Mouse (Mus musculus): ENCODE results near the gene Vat1.
"Not testable (repeated sequence)": the region's sequence is repeated elsewhere in the genome, so short reads cannot be mapped to it uniquely, and the experiment has no call there.

Gene Vat1

DNA sequence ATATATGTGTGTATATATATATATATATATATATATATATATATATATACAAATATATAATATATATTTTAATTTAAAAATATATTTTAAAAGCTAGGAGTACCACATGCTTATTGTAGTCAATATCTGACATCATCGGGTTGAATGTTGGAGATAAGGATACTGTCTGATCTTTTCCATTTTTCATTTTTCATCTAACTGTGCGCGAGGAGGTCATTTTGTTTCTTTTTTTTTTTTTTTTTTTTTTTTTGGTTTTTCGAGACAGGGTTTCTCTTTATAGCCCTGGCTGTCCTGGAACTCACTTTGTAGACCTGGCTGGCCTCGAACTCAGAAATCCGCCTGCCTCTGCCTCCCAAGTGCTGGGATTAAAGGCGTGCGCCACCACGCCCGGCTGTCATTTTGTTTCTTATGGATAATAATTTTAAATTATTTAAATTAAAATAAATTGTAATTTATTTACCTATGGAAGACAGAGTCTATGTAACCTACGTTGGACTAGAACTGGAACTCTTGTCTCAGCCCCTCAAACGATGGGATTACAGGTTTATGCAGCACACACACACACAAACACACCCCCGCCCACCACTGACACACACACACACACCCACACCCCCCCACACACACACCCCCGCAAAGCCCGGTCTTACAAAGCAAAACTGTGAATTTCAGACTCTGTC lies 24.4 kb downstream of the Vat1 start:
- not testable (repeated sequence) for DNase-seq (ENCODE audit: extremely low spot score)

GRCm38 (mm10) chr11:101438006-101438405 lies 28.0 kb downstream of the Vat1 start:
- not testable (repeated sequence) for DNase-seq (ENCODE audit: extremely low spot score)

DNA sequence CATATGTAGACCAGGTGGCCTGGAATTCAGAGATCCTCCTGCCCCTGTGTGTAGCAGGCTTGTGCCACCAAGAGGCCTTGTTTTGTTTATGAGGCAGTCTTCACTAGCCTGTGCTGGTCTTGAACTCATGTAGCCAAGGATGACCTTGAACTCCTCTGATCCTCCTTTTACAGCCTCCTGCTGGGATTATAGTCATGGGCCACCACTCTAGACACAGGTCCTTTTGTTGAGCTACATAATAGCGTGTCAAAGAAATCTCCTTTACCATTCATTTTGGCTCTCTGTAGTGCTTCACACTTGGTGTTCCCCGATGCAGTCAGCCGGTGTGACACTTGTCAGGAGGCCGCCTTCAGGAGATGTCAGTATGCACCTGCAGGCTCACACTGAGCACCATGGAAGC lies 29.1 kb downstream of the Vat1 start:
- DNase-seq (ENCODE audit: extremely low spot score) = no peak

DNA sequence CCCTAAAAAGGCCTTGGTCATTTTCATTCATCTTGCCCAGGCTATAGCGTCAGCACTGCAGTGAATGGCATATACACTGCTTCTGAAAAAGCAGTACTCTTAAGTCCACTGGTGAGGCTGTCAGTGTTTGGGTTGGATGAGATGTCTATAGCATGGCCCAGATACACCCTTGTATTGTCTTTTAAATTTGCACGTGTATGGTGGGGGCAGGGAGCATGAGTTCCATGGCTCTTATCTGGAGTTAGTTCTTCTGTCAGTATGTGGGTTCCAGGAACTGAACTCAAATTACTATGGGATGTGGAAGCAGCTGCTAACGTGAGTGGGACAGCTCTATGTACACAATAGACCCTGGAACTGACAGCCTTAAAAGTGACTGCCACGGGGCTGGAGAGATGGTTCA lies 30.2 kb downstream of the Vat1 start:
- DNase-seq (ENCODE audit: extremely low spot score) = no peak

GRCm38 (mm10) chr11:101433396-101433795 lies 32.6 kb downstream of the Vat1 start:
- DNase-seq (ENCODE audit: extremely low spot score) = no peak

- no peak for DNase-seq (ENCODE audit: extremely low spot score)
Observed at GRCm38 (mm10) chr11:101431327-101431726, 34.7 kb downstream of the Vat1 start.

DNA sequence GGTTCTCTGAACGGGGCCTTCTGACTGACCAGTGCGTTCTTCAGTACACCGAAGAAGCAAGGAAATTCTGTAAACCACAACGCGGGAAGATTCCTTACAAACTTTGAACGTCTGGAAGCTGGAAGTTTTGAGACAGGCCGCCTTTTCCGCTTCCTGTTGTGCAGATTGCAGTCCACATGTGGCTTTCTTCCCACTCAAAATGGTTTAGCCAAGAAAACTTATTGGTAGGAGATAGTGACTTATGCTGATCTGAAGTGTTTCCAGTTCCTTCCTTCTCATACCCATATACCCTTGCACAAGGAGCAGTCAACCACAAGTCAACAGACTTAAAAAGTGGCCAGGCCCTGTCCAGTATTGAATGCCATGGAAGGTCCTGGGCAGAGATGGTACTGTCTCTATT lies 39.9 kb downstream of the Vat1 start:
- no peak for DNase-seq (ENCODE audit: extremely low spot score)

GRCm38 (mm10) chr11:101424925-101425813 lies 40.9 kb downstream of the Vat1 start, which contains the start of the genes Rundc1 and Ptges3l:
Gene Rundc1, plus strand, starts transcription at chr11:101425085.
Gene Ptges3l, minus strand, starts transcription at chr11:101425333.
- peak; percentile 98 for DNase-seq (ENCODE audit: extremely low spot score)

DNA sequence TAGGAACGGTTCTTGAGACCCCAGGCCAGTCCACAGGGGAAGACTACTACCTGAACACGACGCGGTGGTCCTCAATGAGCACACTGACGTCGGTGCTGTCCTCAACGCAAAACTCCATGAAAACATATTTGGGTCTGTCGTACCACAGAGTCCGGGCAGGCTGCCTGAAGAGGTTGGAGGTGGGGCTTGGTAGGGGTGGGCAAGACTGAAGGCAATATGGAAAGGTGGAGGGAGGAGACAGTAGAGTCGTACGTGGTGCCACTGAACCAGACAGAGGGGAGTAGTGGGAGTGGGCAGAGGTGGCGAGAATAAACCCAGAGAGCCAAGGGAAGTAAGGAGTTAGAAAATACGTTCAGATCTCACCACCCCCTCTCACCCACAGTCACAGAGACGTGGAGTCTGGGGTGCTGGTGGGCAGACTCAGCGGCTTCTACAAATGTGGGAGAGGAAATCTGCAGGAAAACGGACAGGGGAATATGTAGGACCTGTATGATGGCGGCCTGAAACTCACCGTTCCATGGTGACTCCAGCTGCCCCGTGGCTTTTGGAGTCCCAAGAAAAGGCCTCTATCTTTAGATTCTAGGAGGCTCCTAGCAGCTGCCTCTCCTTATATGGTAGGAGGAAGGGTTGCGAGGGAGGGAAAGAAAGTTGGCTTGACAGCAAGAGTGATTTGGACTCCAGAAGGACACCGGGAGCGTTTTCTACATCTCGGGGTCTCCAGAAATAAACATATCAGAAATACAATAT lies 41.8 kb downstream of the Vat1 start, which contains the start of gene Gm27029:
Gm27029 (minus strand) TSS at position 692 of the 747 bp plus-strand sequence.
- DNase-seq (ENCODE audit: extremely low spot score) = no peak

- no peak for DNase-seq (ENCODE audit: extremely low spot score)
Observed at GRCm38 (mm10) chr11:101420148-101420547, 45.9 kb downstream of the Vat1 start.

GRCm38 (mm10) chr11:101419610-101420009 lies 46.4 kb downstream of the Vat1 start:
- DNase-seq (ENCODE audit: extremely low spot score) = no peak

DNA sequence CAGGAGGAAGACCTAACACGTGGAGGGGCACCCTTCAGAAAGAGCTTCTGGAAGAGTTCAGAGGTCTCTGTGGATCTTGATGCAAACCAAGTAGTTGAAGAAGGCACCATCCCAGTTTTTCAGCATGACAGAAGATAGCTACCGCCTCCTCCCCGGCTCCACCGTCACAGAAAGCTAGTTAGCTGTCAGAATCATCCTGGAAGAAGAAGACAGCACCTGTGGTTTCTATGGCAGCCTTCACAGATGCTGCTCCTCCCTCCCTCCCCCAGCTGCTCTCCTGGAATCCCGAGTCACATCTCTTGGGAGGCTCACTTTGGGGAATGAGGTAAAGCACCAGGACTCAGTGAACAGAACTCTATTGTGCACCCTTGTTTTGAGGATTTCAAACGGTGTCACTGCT lies 47.0 kb downstream of the Vat1 start:
- DNase-seq (ENCODE audit: extremely low spot score) = no peak

DNA sequence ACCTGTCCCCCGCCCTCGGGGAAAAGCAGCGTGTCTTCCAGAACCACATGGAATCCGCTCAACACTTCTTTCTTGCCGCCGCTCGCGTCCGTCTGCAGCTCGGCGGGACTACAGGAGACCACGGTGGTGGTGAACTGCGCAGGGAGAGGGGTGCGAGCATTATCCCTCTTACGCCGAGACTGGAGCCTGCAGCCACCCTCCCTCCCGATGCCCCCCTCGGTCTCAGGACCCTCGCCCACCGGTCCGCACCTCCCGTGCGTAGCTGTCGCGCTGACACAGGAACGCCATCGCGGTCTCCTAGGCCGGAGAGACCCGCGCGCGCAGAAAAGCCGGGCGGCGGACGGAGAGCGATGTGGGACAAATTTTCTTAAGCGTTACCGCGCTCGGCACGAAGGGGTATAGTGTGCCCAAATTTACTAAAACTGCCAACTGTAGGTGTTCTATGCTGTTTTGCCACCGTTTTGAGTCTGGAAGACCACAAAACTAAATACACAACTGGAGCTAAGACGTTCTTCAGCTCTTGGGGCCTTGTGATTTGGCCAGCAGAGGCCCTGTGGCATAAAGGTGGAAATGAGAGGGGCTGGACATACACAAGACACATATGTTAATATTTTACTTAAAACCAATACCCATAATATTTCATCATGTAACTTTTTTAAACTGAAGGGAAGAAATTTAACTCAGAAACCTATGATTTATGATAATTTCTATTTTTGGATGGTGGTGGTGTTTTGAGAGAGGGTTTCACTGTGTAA lies 48.8 kb downstream of the Vat1 start, which contains the start of gene Aarsd1:
Aarsd1 (minus strand) TSS at position 515 of the 755 bp plus-strand sequence.
- DNase-seq (ENCODE audit: extremely low spot score) = peak; percentile 89

DNA sequence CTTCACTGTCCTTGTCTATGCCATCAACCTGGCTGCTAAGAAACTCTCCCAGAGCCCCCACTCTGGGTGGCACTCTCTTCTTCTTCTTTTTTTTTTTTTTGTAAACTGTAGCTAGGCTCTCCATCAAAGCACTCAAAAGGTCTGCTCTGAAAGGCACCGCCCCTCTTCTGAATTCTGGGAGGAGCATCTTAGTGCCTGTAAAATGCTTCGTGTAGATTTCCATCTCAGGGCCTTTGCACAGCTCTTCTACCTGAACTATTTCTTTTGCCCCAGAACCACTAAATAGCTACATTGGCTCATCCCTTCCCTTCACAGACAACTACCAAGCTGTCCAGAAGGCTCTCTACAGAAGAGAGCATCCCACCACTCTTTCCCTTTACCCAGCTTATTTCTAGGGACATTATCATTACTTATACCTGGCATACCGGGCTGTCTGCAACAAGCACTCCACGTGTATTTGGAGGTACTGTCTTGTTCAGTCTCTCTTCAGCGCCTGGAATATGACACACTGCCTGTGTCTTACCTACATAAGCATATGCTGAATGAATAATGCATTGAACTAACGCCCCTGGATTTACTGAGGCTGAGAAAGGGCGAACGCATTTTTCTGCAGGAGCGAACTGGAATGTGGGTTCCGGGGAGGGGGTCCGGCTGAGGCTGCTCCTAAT lies 49.5 kb downstream of the Vat1 start:
- no peak for DNase-seq (ENCODE audit: extremely low spot score)

- no peak for DNase-seq (ENCODE audit: extremely low spot score)
Observed at GRCm38 (mm10) chr11:101415306-101415705, 50.7 kb downstream of the Vat1 start.

All from embryo, embryonic 9.5 days (tissue).